Mouse (Mus musculus) heart, embryonic 10.5 days (tissue): Measurements from ENCODE around the gene Ppp1r12a. TPM values are rescaled to one million over a fixed set of nuclear protein-coding genes. Genes with fewer than 3 reads are reported as not detected.
"Not testable (repeated sequence)": the region's sequence is repeated elsewhere in the genome, so short reads cannot be mapped to it uniquely, and the experiment has no call there.

Experiments used
- DNase-seq: peaks from one replicate; pipeline ENCODE4 v3.0.0-alpha.2; 2017; ENCODE audit warnings: low spot score
- H3K27ac ChIP-seq: fragments of 300-500 bp; sonication (generic); 2 replicates; pipeline ENCODE4 v1.5.1; 2016; ENCODE audit warnings: mild to moderate bottlenecking
- H3K27me3 ChIP-seq: fragments of 300-500 bp; sonication (generic); 2 replicates; pipeline ENCODE4 v1.6.1; 2016; ENCODE audit warnings: mild to moderate bottlenecking; ENCODE audit not compliant: poor library complexity, insufficient read depth, severe bottlenecking
- H3K36me3 ChIP-seq: fragments of 300-500 bp; sonication (generic); 2 replicates; pipeline ENCODE4 v1.6.1; 2016; ENCODE audit warnings: mild to moderate bottlenecking, moderate library complexity
- H3K4me1 ChIP-seq: fragments of 300-500 bp; sonication (generic); 2 replicates; pipeline ENCODE4 v1.6.1; 2016; ENCODE audit warnings: mild to moderate bottlenecking
- H3K4me3 ChIP-seq: fragments of 300-500 bp; sonication (generic); 2 replicates; pipeline ENCODE4 v1.5.1; 2016; ENCODE audit warnings: mild to moderate bottlenecking, moderate library complexity
- H3K9me3 ChIP-seq: fragments of 300-500 bp; sonication (generic); 2 replicates; pipeline ENCODE4 v1.6.1; 2016; ENCODE audit warnings: mild to moderate bottlenecking, moderate library complexity
- WGBS: fragments of 180-500 bp; shearing (Covaris S2); methylation state at CpG from one replicate; pipeline ENCODE4 v1.1.7; 2016; 5-methylcytosine and 5-hydroxymethylcytosine counted together
- polyA plus RNA-seq: library from polyadenylated mRNA; unstranded; fragments of >200 nt; fragmentation: Nextera tagmentation; extraction: Ambion mirVana; gene quantifications from 2 replicates; pipeline ENCODE4 v1.2.1, GENCODE M21; 2016

Gene Ppp1r12a
- polyA plus RNA-seq, 1 experiment from 2014 or later = 110 TPM

- no peaks in the 10 kb centered on the region for H3K9me3 ChIP-seq
- 37% methylated on average over 2 of the region's 2 CpGs for WGBS
Observed at GRCm38 (mm10) chr10:108251181-108251580, 89.2 kb downstream of the Ppp1r12a start.

GRCm38 (mm10) chr10:108255812-108256376 lies 93.9 kb downstream of the Ppp1r12a start:
- Histone ChIP-seq H3K36me3 (peaks cover 80% of the 10 kb centered on the region), H3K27ac (no peak overlapping the region)

More at GRCm38 (mm10) chr10:108251181-108251580, 89.2 kb downstream of the Ppp1r12a start:
- Histone ChIP-seq H3K27me3 (no peaks in the 10 kb centered on the region), H3K36me3 (peaks cover 66% of the 10 kb centered on the region), H3K4me3 (no peak overlapping the region), H3K4me1 (peaks cover 6% of the 10 kb centered on the region; the same call in 1 of the 2 replicates), H3K27ac (no peak overlapping the region)
- DNase-seq = no peak

GRCm38 (mm10) chr10:108260931-108261330 lies 98.9 kb downstream of the Ppp1r12a start:
- peaks cover 3% of the 10 kb centered on the region; the same call in 1 of the 2 replicates for H3K4me1 ChIP-seq
- DNase-seq = no peak
- peaks cover 80% of the 10 kb centered on the region for H3K36me3 ChIP-seq
- no peak overlapping the region for H3K4me3 ChIP-seq
- no peaks in the 10 kb centered on the region for H3K27me3 ChIP-seq
- WGBS = 95% methylated on average over 10 of the region's 10 CpGs
- H3K27ac ChIP-seq = no peak overlapping the region
- no peaks in the 10 kb centered on the region for H3K9me3 ChIP-seq

More at GRCm38 (mm10) chr10:108255812-108256376, 93.9 kb downstream of the Ppp1r12a start:
- Histone ChIP-seq H3K4me3 (no peak overlapping the region), H3K9me3 (no peaks in the 10 kb centered on the region), H3K4me1 (peaks cover 7% of the 10 kb centered on the region; the same call in 1 of the 2 replicates), H3K27me3 (no peaks in the 10 kb centered on the region)
- DNase-seq = peak; percentile 75
- WGBS = 42% methylated on average over 7 of the region's 7 CpGs

- Histone ChIP-seq H3K4me3 (no peak overlapping the region), H3K36me3 (peaks cover 84% of the 10 kb centered on the region), H3K9me3 (no peaks in the 10 kb centered on the region), H3K27me3 (no peaks in the 10 kb centered on the region), H3K27ac (no peak overlapping the region), H3K4me1 (no peaks in the 10 kb centered on the region)
- WGBS = 96% methylated on average over 27 of the region's 27 CpGs
- no peak for DNase-seq
Observed at GRCm38 (mm10) chr10:108264641-108265040, 102.6 kb downstream of the Ppp1r12a start.

- Histone ChIP-seq H3K27ac (no peak overlapping the region), H3K9me3 (no peaks in the 10 kb centered on the region), H3K4me3 (no peak overlapping the region), H3K36me3 (peaks cover 81% of the 10 kb centered on the region), H3K4me1 (no peaks in the 10 kb centered on the region; the same call in 1 of the 2 replicates), H3K27me3 (no peaks in the 10 kb centered on the region)
- 72% methylated on average over 7 of the region's 7 CpGs for WGBS
- no peak for DNase-seq
Observed at GRCm38 (mm10) chr10:108271201-108271600, 109.2 kb downstream of the Ppp1r12a start.

- H3K9me3 ChIP-seq = no peaks in the 10 kb centered on the region
- WGBS = 90% methylated on average over 6 of the region's 6 CpGs
- H3K27me3 ChIP-seq = no peaks in the 10 kb centered on the region
- H3K27ac ChIP-seq = no peak overlapping the region
- no peak for DNase-seq
- no peak overlapping the region for H3K4me3 ChIP-seq
- H3K36me3 ChIP-seq = peaks cover 66% of the 10 kb centered on the region
- peaks cover 8% of the 10 kb centered on the region; the same call in 1 of the 2 replicates for H3K4me1 ChIP-seq
Observed at GRCm38 (mm10) chr10:108276678-108277077, 114.7 kb downstream of the Ppp1r12a start.

GRCm38 (mm10) chr10:108277198-108277597 lies 115.2 kb downstream of the Ppp1r12a start:
- Histone ChIP-seq H3K27ac (no peak overlapping the region), H3K4me1 (peaks cover 11% of the 10 kb centered on the region; the same call in 1 of the 2 replicates), H3K9me3 (no peaks in the 10 kb centered on the region), H3K4me3 (no peak overlapping the region), H3K27me3 (no peaks in the 10 kb centered on the region), H3K36me3 (peaks cover 63% of the 10 kb centered on the region)
- WGBS = 63% methylated on average over 7 of the region's 7 CpGs
- DNase-seq = no peak

- H3K27me3 ChIP-seq, H3K4me3 ChIP-seq, DNase-seq, H3K9me3 ChIP-seq, H3K27ac ChIP-seq: not testable (repeated sequence)
- H3K4me1 ChIP-seq = peaks cover 13% of the 10 kb centered on the region; the same call in 1 of the 2 replicates
- peaks cover 35% of the 10 kb centered on the region for H3K36me3 ChIP-seq
- WGBS = 86% methylated on average over 5 of the region's 5 CpGs
Observed at GRCm38 (mm10) chr10:108281099-108281498, 119.1 kb downstream of the Ppp1r12a start.

- no peak for DNase-seq
- 47% methylated on average over 6 of the region's 6 CpGs for WGBS
- no peaks in the 10 kb centered on the region for H3K27me3 ChIP-seq
- no peaks in the 10 kb centered on the region for H3K9me3 ChIP-seq
- peaks cover 25% of the 10 kb centered on the region for H3K36me3 ChIP-seq
- H3K4me3 ChIP-seq = no peak overlapping the region
- H3K4me1 ChIP-seq = peaks cover 10% of the 10 kb centered on the region; the same call in 1 of the 2 replicates
- H3K27ac ChIP-seq = no peak overlapping the region
Observed at GRCm38 (mm10) chr10:108282351-108282750, 120.4 kb downstream of the Ppp1r12a start.

GRCm38 (mm10) chr10:108283418-108283817 lies 121.4 kb downstream of the Ppp1r12a start:
- Histone ChIP-seq H3K36me3 (peaks cover 18% of the 10 kb centered on the region), H3K4me3 (no peak overlapping the region), H3K27ac (no peak overlapping the region), H3K4me1 (peaks cover 5% of the 10 kb centered on the region; the same call in 1 of the 2 replicates), H3K9me3 (no peaks in the 10 kb centered on the region), H3K27me3 (no peaks in the 10 kb centered on the region)
- WGBS = 87% methylated on average over 2 of the region's 2 CpGs
- DNase-seq = no peak

GRCm38 (mm10) chr10:108283837-108284236 lies 121.8 kb downstream of the Ppp1r12a start:
- H3K27ac ChIP-seq = no peak overlapping the region
- H3K36me3 ChIP-seq = peaks cover 16% of the 10 kb centered on the region
- WGBS = 91% methylated on average over 4 of the region's 4 CpGs
- H3K4me3 ChIP-seq = no peak overlapping the region
- peaks cover 5% of the 10 kb centered on the region; the same call in 1 of the 2 replicates for H3K4me1 ChIP-seq
- DNase-seq = no peak
- no peaks in the 10 kb centered on the region for H3K27me3 ChIP-seq
- no peaks in the 10 kb centered on the region for H3K9me3 ChIP-seq

- DNase-seq = no peak
- Histone ChIP-seq H3K4me1 (peaks cover 8% of the 10 kb centered on the region; the same call in 1 of the 2 replicates), H3K27ac (no peak overlapping the region), H3K9me3 (no peaks in the 10 kb centered on the region), H3K27me3 (no peaks in the 10 kb centered on the region), H3K4me3 (no peak overlapping the region), H3K36me3 (peaks cover 13% of the 10 kb centered on the region)
- 87% methylated on average over 4 of the region's 4 CpGs for WGBS
Observed at GRCm38 (mm10) chr10:108284445-108284844, 122.5 kb downstream of the Ppp1r12a start.

- DNase-seq = no peak
- Histone ChIP-seq H3K27ac (no peak overlapping the region), H3K9me3 (no peaks in the 10 kb centered on the region), H3K4me1 (peaks cover 8% of the 10 kb centered on the region; the same call in 1 of the 2 replicates), H3K27me3 (no peaks in the 10 kb centered on the region), H3K4me3 (no peak overlapping the region), H3K36me3 (peaks cover 9% of the 10 kb centered on the region)
- 87% methylated on average over 5 of the region's 5 CpGs for WGBS
Observed at GRCm38 (mm10) chr10:108284977-108285376, 123.0 kb downstream of the Ppp1r12a start.
